Mouse (Mus musculus): ENCODE results near the gene Tmem213.

Gene Tmem213

GRCm38 (mm10) chr6:38152305-38152704, 43.2 kb downstream of the Tmem213 start:
- in situ Hi-C loops (cut with MboI), result no loop called here

- in situ Hi-C loops (cut with MboI), result no loop called here
Observed at GRCm38 (mm10) chr6:38156204-38156603, 47.1 kb downstream of the Tmem213 start.

GRCm38 (mm10) chr6:38157925-38158324, 48.9 kb downstream of the Tmem213 start:
- in situ Hi-C loops (cut with MboI), result no loop called here

- in situ Hi-C loops (cut with MboI), result no loop called here
Observed at GRCm38 (mm10) chr6:38159576-38159975, 50.5 kb downstream of the Tmem213 start.

GRCm38 (mm10) chr6:38160102-38160501, 51.0 kb downstream of the Tmem213 start:
- in situ Hi-C loops (cut with MboI), result no loop called here

- in situ Hi-C loops (cut with MboI), result no loop called here
Observed at GRCm38 (mm10) chr6:38160556-38160955, 51.5 kb downstream of the Tmem213 start.

- in situ Hi-C loops (cut with MboI), result no loop called here
Observed at GRCm38 (mm10) chr6:38162825-38163504, 53.9 kb downstream of the Tmem213 start.

- in situ Hi-C loops (cut with MboI), result no loop called here
Observed at GRCm38 (mm10) chr6:38164705-38165104, 55.6 kb downstream of the Tmem213 start.

GRCm38 (mm10) chr6:38165385-38165784, 56.3 kb downstream of the Tmem213 start:
- in situ Hi-C loops (cut with MboI), result no loop called here

Measured in mature B cell (primary cell).